Mouse (Mus musculus) skeletal muscle tissue, postnatal 0 days (tissue): ENCODE results near the gene Taf7l. TPM values are rescaled to one million over a fixed set of nuclear protein-coding genes. Genes with fewer than 3 reads are reported as not detected.

Source experiments
- polyA plus RNA-seq: library from polyadenylated mRNA; unstranded; fragments of >200 nt; fragmentation: Nextera tagmentation; extraction: Ambion mirVana; gene quantifications from 2 replicates; pipeline ENCODE4 v1.2.1, GENCODE M21; 2015

The Taf7l gene
- not detected in 2 replicates for polyA plus RNA-seq

DNA sequence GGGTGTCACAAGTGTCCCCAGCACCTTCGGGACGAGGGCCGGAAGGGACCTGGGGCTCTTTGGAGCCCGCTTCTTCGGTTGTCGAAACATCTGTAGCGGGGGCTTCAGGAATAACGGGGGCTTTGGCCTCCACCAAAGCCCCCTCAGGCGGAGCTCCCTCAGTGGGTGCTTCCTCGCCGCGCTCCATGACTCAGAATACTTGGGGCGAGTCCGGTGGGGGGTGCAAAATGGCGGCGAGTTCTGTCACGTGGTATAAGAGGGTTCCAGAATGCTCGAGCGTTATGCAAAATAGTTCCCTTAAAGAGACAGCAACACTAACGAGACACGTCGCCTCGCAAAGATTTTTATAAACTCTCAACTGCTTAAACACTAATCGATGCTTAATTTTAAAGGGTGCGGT lies at the start of gene Taf7l:
TSS of gene Taf7l (minus strand) at position 201 of the 400 bp plus-strand sequence.

Other genes starting within 250 kb of the Taf7l start
- 12.0 and 12.3 TPM in 2 replicates for gene Trmt2b, start 199.5 kb downstream of the Taf7l start, polyA plus RNA-seq
- gene Tmem35a, start 181.3 kb downstream of the Taf7l start, polyA plus RNA-seq, result 2.4 and 2.7 TPM in 2 replicates
- gene Cenpi, start 168.4 kb downstream of the Taf7l start, polyA plus RNA-seq, result 5.8 and 6.5 TPM in 2 replicates
- gene Drp2, start 71.9 kb downstream of the Taf7l start, polyA plus RNA-seq, result 2.3 and 2.8 TPM in 2 replicates
- 54.5 and 56.1 TPM in 2 replicates for gene Timm8a1, start 65.4 kb upstream of the Taf7l start, polyA plus RNA-seq
- 1.8 and 1.9 TPM in 2 replicates for gene Btk, start 107.1 kb upstream of the Taf7l start, polyA plus RNA-seq
- gene Rpl36a, start 109.2 kb upstream of the Taf7l start, polyA plus RNA-seq, result 299 and 323 TPM in 2 replicates
- 1.7 and 2.0 TPM in 2 replicates for gene Gla, start 124.6 kb upstream of the Taf7l start, polyA plus RNA-seq
- gene Hnrnph2, start 124.7 kb upstream of the Taf7l start, polyA plus RNA-seq, result 74.5 and 79.7 TPM in 2 replicates
- 5.3 and 7.5 TPM in 2 replicates for gene Armcx4, start 210.0 kb upstream of the Taf7l start, polyA plus RNA-seq
- 28.4 and 28.6 TPM in 2 replicates for gene Armcx1, start 241.5 kb upstream of the Taf7l start, polyA plus RNA-seq